Mouse (Mus musculus) small intestine, adult 2 months (tissue): ENCODE data around the gene Muc3.

Source experiments
- CTCF ChIP-seq: fragments of 200-500 bp; IDR thresholded peaks from 2 replicates; pipeline ENCODE4 v1.5.1; 2012; ENCODE audit warnings: low read depth, mild to moderate bottlenecking, control low read depth, inconsistent platforms, low read length, moderate library complexity, mixed read lengths; ENCODE audit not compliant: insufficient replicate concordance, insufficient read length; ENCODE audit errors: extremely low read depth
- POLR2A ChIP-seq: fragments of 200-500 bp; IDR thresholded peaks from 2 replicates; pipeline ENCODE4 v1.6.1; 2012; ENCODE audit warnings: low read depth, mild to moderate bottlenecking, control low read depth, inconsistent platforms, low read length, moderate library complexity

DNA sequence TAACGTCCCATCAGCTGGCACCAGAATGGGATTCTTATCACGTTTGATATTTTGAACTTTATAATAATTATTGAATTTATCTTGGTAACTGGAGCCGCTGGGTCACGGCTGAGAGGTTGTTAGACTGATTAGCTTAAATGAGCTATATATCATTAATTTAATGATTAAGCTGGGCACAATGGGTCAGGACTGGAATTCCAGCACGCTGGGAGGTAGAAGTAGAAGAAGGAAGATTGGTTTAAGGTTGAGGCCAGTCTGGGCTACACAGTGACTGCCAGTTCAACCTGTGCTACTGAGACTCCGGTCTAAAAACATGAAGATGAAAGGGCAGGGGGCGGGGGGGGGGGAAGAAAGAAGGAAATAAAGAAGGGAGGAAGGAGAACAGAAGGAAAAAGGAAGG lies 22.4 kb upstream of the Muc3 start:
- TF ChIP-seq POLR2A (no peak), CTCF (no peak)
